Mouse (Mus musculus): ENCODE data around the gene Pdcd2l. TPM values are rescaled to one million over a fixed set of nuclear protein-coding genes. Genes with fewer than 3 reads are reported as not detected.

Gene Pdcd2l
- polyA plus RNA-seq (2016; fragmentation: Nextera tagmentation; extraction: Ambion mirVana): 75.4 and 88.1 TPM in 2 replicates

DNA sequence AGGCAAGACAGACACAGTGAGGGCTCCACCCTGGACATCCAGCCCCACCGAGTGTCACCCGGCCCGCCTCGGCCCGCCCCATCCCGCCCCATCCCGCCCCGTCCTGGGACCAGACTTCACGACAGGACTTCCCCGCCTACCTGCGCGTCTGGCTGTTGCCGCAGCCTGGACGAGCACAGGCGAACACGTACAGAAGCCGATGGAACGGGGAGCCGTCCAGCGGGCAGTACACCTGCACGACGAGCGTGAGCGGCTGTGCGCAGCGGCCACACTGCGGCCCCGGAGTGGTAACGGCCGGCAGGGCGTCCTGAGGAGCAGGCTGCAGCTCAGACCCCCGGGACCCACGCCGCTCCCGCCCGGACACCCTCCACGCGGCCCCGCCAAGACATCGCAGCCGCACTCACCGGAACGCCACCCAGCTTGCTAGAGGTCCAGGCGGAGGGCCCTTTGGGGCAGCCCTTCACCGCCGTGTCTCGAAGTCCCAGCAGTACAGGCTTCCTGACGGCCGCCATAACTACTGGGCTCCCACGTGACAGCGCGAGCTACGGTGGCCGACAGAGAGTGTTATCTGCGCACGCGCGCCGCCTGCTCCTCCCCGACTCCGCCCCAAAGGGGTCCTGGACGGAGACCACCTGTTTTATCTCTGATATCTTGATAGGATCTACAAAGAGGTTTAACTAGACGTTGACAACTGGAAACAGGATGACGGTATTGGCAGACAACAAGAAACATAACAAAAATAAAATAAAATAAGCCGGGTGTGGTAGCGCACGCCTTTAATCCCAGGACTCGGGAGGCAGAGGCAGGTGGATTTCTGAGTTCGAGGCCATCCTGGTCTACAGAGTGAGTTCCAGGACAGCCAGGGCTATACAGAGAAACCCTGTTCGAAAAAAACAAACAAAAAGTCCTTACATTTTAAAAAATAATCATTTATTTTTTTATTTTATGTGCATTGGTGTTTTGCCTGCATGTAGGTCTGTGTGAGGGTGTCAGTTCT, at the start of gene Pdcd2l:
Gene Pdcd2l, minus strand, starts transcription at position 530 of the 997 bp plus-strand sequence.
- Histone ChIP-seq H3K27ac (peak within 1 kb of the TSS; percentile 90), H3K4me3 (peak within 1 kb of the TSS; percentile 98), H3K27me3 (ENCODE audit: low read depth, poor library complexity, severe bottlenecking) (no peaks in the 10 kb centered on the region), H3K9me3 (replicated peaks) (no peaks in the 10 kb centered on the region), H3K4me1 (peaks cover 5% of the 10 kb centered on the region), H3K36me3 (peaks cover 39% of the 10 kb centered on the region)
- peak; percentile 98 for DNase-seq (ENCODE audit: low spot score)
- WGBS: 3% methylated on average over 70 of the region's 70 CpGs

DNA sequence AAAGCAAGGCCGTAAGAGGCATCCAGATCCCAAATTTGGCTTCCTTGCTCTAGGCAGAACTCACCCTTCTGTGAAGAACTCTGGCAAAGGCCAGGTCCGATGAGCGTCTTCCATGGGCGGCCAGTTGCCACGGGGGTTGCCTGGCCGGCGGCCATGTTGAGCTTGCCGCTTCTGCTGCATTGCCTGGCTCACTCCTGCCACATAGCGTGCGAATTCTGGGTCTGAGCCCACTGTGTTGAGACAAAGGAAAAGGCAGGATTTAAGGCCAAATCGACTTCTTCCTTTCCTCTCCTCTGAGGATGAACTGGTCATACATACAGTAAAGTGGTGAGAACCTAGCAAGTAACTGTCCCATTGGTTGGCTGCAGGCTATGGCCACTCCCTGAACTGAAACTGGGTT, 45.7 kb upstream of the Pdcd2l start:
- 94% methylated on average over 11 of the region's 11 CpGs for WGBS
- Histone ChIP-seq H3K9me3 (replicated peaks) (no peaks in the 10 kb centered on the region), H3K27me3 (ENCODE audit: low read depth, poor library complexity, severe bottlenecking) (no peaks in the 10 kb centered on the region), H3K4me1 (no peaks in the 10 kb centered on the region), H3K4me3 (no peak overlapping the region), H3K27ac (no peak overlapping the region), H3K36me3 (peaks cover 81% of the 10 kb centered on the region)
- no peak for DNase-seq (ENCODE audit: low spot score)

DNA sequence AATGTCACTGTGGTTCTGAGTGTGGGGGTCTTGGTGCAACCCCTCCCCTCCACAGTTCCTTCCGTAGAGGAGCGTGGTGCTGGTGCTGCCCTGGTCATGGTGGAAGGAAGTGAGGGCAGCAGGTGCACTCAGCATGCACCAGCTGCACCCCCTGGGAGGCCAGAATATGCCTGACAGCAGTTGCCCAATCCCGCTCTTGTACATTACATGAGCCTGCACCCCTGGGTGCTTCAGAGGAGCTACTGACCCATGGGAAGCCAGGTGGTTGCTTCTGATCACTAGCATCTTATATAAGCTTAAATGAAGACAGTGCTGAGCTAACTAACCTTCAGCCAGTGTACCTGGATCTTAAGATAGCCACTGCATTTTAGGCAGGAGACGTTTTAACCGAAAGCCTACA, 41.6 kb upstream of the Pdcd2l start:
- Histone ChIP-seq H3K4me1 (peaks cover 13% of the 10 kb centered on the region), H3K27me3 (ENCODE audit: low read depth, poor library complexity, severe bottlenecking) (no peaks in the 10 kb centered on the region), H3K27ac (no peak overlapping the region), H3K36me3 (peaks cover 60% of the 10 kb centered on the region), H3K4me3 (no peak overlapping the region), H3K9me3 (replicated peaks) (no peaks in the 10 kb centered on the region)
- 94% methylated on average over 5 of the region's 5 CpGs for WGBS
- no peak for DNase-seq (ENCODE audit: low spot score)

DNA sequence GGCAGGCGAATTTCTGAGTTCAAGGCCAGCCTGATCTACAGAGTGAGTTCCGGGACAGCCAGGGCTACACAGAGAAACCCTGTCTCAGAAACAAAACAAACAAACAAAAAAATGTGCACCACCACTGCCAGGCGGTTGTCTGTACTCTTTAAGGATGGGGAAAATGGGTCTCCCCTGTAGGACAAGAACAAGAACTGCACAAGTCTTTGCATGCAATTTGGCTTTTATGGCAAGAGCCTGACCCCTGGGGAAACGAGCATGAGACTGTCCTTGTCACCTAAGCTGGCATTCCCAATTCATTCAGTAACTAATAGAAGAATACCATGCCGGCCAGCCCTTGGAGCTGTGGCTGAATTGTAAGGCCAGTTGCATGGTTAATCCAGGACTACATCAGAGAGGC, 39.1 kb upstream of the Pdcd2l start:
- Histone ChIP-seq H3K27ac (no peak overlapping the region), H3K4me3 (no peak overlapping the region), H3K36me3 (peaks cover 44% of the 10 kb centered on the region), H3K9me3 (replicated peaks) (no peaks in the 10 kb centered on the region), H3K27me3 (ENCODE audit: low read depth, poor library complexity, severe bottlenecking) (no peaks in the 10 kb centered on the region), H3K4me1 (peaks cover 17% of the 10 kb centered on the region)
- WGBS: 78% methylated on average over 5 of the region's 5 CpGs
- no peak for DNase-seq (ENCODE audit: low spot score)

DNA sequence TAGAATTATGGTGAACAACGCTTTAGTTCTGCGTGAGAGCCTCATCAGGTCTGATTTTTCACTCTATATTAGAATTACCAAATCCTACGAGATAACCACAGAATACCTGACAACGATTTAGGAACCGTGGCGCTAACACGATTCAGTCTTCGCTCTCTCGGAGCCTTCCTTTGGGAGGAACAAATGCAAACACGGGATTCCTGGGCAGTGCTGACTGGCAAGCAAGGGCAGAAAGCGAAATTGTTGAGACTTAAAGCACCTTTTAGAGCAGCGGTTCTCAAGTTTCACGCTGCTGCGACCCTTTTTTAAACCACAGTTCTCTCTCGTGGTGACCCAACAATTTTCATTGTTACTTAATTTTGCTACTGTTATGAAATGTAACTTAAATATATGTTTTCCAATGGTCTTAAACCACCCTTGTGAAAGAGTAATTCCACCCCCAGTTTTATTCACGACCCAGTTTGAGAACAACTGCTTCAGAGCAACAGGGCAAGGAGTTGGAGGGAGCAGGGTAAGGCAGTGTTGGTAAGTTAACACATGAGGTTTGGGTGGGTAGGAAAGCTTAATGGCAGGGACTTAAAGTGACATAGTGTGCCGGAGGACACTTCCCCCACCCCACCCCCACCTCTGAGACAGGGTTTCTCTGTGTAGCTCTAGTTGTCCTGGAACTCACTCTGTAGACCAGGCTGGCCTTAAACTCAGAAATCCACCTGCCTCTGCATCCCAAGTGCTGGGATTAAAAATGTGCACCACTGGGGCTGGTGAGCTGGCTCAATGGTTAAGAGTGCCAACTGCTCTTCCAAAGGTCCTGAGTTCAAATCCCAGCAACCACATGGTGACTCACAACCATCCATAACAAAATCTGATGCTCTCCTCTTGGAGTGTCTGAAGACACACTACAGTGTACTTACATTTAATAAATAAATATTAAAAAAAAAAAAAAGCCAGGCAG, 38.4 kb upstream of the Pdcd2l start:
- peak; percentile 42 for DNase-seq (ENCODE audit: low spot score)

DNA sequence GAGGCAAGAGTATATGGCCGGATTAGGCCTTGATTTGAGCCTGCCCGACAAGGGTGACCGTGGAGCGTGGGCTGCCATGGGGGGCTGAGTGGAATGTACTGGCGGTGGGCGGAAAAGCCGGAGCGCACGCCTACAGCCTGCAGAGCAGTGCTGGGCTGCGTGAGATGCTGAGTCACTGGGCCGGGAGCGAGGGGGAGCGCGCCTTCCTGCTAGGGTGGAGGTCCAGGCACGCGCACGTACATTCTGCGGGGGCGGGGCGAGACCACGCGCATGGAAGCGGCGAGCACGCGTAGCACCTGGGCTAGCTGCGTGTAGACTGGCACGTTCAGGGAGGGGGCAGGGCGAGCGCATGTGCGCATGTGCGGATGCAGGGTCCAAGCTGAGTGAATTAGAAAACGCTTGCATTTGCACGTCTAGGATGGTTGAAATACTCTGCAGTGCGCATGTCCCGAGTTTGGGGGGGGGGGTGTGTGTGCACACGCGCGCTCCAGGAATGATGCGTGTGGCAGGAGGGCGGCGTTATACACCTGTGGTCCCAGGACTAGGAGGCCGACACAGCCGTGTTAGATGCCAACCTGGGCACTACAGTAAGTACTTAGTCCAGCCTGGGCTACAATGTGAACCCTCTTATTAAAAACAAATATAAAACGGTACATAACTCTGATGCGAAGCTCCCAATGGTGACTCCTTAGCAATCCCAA, 37.6 kb upstream of the Pdcd2l start:
- peak; percentile 100 for DNase-seq (ENCODE audit: low spot score)
- peak overlapping the region; percentile 89 for H3K27ac ChIP-seq
- WGBS: under 1% methylated on average over 46 of the region's 46 CpGs
- H3K4me3 ChIP-seq: peak overlapping the region; percentile 56
- H3K27me3 ChIP-seq (ENCODE audit: low read depth, poor library complexity, severe bottlenecking): no peaks in the 10 kb centered on the region
- peaks cover 29% of the 10 kb centered on the region for H3K36me3 ChIP-seq
- peaks cover 26% of the 10 kb centered on the region for H3K4me1 ChIP-seq
- no peaks in the 10 kb centered on the region for H3K9me3 ChIP-seq (replicated peaks)

More for the DNA sequence above, 38.4 kb upstream of the Pdcd2l start:
- 4% methylated on average over 17 of the region's 17 CpGs for WGBS
- Histone ChIP-seq H3K9me3 (replicated peaks) (no peaks in the 10 kb centered on the region), H3K27ac (peak overlapping the region; percentile 89), H3K27me3 (ENCODE audit: low read depth, poor library complexity, severe bottlenecking) (no peaks in the 10 kb centered on the region), H3K36me3 (peaks cover 37% of the 10 kb centered on the region), H3K4me1 (peaks cover 20% of the 10 kb centered on the region), H3K4me3 (peak overlapping the region; percentile 56)

DNA sequence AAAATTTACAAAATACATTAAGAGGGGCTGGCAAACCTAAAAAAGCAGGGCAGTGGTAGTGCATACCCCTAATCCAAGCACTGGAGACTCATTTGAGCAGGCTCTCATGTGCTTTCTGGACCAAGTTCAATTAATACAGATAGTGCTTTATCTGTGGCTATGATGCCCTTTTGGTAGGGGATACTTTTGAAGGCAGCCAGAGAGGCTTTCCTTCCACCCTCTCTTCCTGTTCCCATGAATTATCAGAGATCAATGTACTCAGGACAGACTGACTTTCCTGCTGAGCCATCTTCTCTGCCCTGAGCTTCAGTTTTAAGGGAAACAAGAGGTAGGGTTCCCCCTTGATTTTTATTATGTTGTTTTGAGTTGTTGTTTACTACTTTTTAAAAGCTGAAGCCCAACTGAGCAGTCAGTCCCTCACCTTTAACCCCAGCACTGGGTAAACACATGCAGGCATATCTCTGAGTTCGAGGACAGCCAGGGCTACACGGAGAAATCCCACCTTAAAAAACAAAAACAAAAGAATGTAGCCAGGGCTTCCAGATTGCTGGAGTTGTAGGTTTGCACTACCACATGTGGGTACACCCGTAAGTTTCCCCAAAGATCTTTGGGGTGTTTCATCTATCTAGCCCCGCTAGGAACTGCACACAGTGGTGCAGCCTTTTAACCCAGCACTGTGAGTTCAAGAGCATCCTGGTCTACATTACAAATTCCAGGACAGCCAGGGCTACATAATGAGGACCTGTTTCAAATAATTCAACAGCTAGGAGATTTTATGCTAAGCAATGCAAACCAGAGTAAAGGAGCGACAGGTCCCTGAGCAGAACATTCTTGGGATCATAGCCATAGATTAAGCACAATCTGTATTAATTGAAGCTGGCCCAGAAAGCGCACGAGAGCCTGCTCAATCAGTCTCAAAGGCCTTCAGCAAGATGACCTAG, 36.6 kb upstream of the Pdcd2l start:
- no peaks in the 10 kb centered on the region for H3K9me3 ChIP-seq (replicated peaks)
- H3K4me1 ChIP-seq: peaks cover 36% of the 10 kb centered on the region
- H3K27ac ChIP-seq: peak overlapping the region; percentile 89
- no peaks in the 10 kb centered on the region for H3K27me3 ChIP-seq (ENCODE audit: low read depth, poor library complexity, severe bottlenecking)
- DNase-seq (ENCODE audit: low spot score): no peak
- 51% methylated on average over 7 of the region's 7 CpGs for WGBS
- H3K4me3 ChIP-seq: peak overlapping the region; percentile 56
- H3K36me3 ChIP-seq: peaks cover 28% of the 10 kb centered on the region

DNA sequence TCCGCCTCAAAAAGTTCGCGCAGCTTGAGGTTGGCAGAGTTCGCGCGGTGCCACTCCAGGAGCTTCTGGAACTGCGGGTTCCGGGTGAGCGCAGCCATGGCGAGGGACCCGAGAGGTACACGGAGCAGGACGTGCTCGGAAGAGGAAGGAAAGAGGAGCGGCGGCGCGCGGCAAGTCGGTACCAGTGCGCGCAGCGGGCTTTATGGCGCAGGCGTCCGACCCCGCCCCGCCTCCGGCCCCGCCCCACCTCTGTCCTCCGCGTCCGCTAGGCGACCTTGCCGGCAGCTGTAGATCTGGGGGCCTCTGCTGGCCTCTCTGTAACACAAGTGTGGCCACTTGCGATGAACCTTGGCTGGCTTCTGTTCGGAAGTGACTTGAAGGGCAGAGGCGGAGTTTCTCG, 33.7 kb upstream of the Pdcd2l start, which contains the start of gene Gpi1:
Gene Gpi1, minus strand, starts transcription at position 221 of the 400 bp plus-strand sequence.
- peak; percentile 93 for DNase-seq (ENCODE audit: low spot score)
- under 1% methylated on average over 35 of the region's 39 CpGs for WGBS
- peak within 1 kb of the TSS; percentile 83 for H3K4me3 ChIP-seq
- H3K9me3 ChIP-seq (replicated peaks): no peaks in the 10 kb centered on the region
- peak within 1 kb of the TSS; percentile 92 for H3K27ac ChIP-seq
- peaks cover 38% of the 10 kb centered on the region for H3K36me3 ChIP-seq
- H3K4me1 ChIP-seq: peaks cover 48% of the 10 kb centered on the region
- no peaks in the 10 kb centered on the region for H3K27me3 ChIP-seq (ENCODE audit: low read depth, poor library complexity, severe bottlenecking)

DNA sequence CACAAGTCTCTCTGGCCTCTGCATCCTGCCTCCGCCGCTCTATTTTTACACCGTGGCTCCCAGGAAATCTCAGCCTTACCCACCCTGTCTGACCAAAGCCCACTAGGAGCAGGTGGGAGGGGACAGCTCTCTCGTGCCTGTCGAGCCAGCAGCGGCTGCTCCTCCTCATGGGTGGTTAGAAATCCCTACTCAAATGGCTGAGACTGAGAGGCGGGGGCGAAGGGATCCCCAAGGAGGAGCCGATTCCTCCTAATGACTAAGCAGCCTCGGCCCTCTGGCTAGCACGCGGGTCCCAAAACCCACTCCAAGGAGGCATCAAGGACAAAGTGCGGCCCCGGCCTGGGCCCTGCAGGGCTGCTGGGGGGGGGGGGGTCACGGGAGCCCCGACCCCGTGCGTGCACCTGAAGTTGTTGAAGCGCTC, 33.2 kb upstream of the Pdcd2l start:
- Histone ChIP-seq H3K4me1 (peaks cover 44% of the 10 kb centered on the region), H3K36me3 (peaks cover 42% of the 10 kb centered on the region), H3K9me3 (replicated peaks) (no peaks in the 10 kb centered on the region), H3K4me3 (peak overlapping the region; percentile 83), H3K27ac (peak overlapping the region; percentile 92), H3K27me3 (ENCODE audit: low read depth, poor library complexity, severe bottlenecking) (no peaks in the 10 kb centered on the region)
- peak; percentile 72 for DNase-seq (ENCODE audit: low spot score)
- WGBS: under 1% methylated on average over 18 of the region's 19 CpGs

DNA sequence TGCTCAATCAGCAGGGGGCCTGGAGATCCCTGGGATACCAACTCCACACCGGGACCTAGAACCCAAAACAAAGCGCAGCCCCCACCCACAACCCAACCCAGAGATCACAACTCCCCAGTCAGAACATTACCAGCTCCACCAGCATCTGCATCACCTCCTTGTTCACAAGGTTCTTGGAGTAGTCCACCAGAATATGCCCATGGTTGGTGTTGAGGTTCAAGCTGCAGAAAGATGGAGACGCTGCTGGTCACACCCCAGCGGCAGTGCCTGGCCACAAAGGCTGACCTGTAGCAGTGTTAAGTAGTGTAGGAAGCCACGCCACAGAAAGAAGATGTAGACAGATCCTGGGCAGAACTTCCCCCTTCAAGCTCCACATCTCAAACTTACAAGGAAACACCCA, 32.7 kb upstream of the Pdcd2l start:
- peaks cover 48% of the 10 kb centered on the region for H3K36me3 ChIP-seq
- H3K4me1 ChIP-seq: peaks cover 43% of the 10 kb centered on the region
- H3K9me3 ChIP-seq (replicated peaks): no peaks in the 10 kb centered on the region
- no peaks in the 10 kb centered on the region for H3K27me3 ChIP-seq (ENCODE audit: low read depth, poor library complexity, severe bottlenecking)
- WGBS: 23% methylated on average over 5 of the region's 5 CpGs
- H3K27ac ChIP-seq: peak overlapping the region; percentile 92
- peak overlapping the region; percentile 83 for H3K4me3 ChIP-seq
- DNase-seq (ENCODE audit: low spot score): no peak

DNA sequence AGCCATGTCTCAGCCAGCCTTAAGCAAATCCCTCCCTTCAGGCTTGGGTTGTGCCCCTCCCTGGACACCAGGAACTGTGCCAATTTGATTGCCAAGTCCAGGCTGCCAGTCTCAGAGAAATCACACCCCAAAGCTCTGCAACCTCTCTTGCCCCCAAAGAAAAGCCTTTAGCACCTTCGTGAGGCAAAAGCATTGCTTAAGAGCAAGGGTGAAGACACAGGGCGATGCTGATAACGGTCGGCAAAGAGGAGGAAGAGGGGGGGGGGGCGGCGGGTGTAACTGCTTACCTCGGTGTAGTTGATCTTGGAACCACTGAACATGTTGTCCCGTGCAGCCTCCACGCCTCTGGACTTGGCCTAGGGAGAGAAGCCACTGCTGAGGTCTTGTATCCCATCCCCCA, 32.2 kb upstream of the Pdcd2l start:
- H3K27ac ChIP-seq: no peak overlapping the region
- H3K4me1 ChIP-seq: peaks cover 41% of the 10 kb centered on the region
- DNase-seq (ENCODE audit: low spot score): no peak
- H3K27me3 ChIP-seq (ENCODE audit: low read depth, poor library complexity, severe bottlenecking): no peaks in the 10 kb centered on the region
- H3K4me3 ChIP-seq: peak overlapping the region; percentile 83
- WGBS: 62% methylated on average over 8 of the region's 9 CpGs
- peaks cover 53% of the 10 kb centered on the region for H3K36me3 ChIP-seq
- no peaks in the 10 kb centered on the region for H3K9me3 ChIP-seq (replicated peaks)
